Mouse (Mus musculus): ENCODE measurements around the gene Wnt11.

GRCm38 (mm10) chr7:98822881-98823280, 12.0 kb upstream of the Wnt11 start:
- TF ChIP-seq CTCF (conservative IDR thresholded peaks at IDR 0.05; ENCODE audit: insufficient read depth, insufficient read length, low read depth, low read length) (no peak), POLR2A (IDR thresholded peaks at IDR 0.05; ENCODE audit: low read depth, low read length) (no peak)

All from kidney, adult 2 months (tissue).